Mouse (Mus musculus) large intestine, adult 2 months (tissue): ENCODE results near the gene Efcab5. TPM values are rescaled to one million over a fixed set of nuclear protein-coding genes. Genes with fewer than 3 reads are reported as not detected.

Experiments
- DNase-seq: peaks from one replicate; pipeline ENCODE4 v3.0.0-alpha.2; 2012; ENCODE audit warnings: low read depth, low spot score
- WGBS: fragments of 180-500 bp; shearing (Covaris S2); methylation state at CpG from one replicate; pipeline ENCODE4 v1.1.7; 2018; 5-methylcytosine and 5-hydroxymethylcytosine counted together
- polyA plus RNA-seq: library from polyadenylated mRNA; depleted of rRNA; stranded (reverse); fragments of >200 nt; gene quantifications from 2 replicates; pipeline ENCODE4 v1.2.3, GENCODE M21; 2012; rRNA removed

The Efcab5 gene
- 0.84 and 1.2 TPM in 2 replicates for polyA plus RNA-seq

DNA sequence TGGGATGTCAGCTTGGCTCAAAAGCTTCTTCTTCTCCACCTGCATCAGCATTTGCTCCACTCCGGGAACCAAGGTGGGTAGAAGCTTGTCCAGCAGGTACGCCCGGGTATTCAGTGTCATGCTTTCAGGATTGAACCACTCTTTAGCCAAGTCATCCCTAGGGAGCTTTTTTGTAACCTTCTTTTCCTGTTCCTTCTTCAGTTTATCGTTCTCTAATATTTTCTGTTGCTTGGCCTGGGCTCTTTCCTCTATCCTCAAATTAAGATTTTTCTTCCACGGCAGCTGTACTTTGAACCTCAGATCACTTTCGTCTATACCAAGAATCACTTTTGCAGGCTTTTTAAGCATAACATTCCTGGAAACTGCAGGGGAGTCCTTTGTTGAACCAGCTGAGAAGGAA is at the start of gene Efcab5:
Gene Efcab5, minus strand, starts transcription at position 101 of the 400 bp plus-strand sequence.
- no peak for DNase-seq
- 28% methylated on average over 6 of the region's 6 CpGs for WGBS

- no peak for DNase-seq
- 98% methylated on average over 1 of the region's 1 CpGs for WGBS
These were observed 46.5 kb upstream of the Efcab5 start for GRCm38 (mm10) chr11:77235267-77235666.

DNA sequence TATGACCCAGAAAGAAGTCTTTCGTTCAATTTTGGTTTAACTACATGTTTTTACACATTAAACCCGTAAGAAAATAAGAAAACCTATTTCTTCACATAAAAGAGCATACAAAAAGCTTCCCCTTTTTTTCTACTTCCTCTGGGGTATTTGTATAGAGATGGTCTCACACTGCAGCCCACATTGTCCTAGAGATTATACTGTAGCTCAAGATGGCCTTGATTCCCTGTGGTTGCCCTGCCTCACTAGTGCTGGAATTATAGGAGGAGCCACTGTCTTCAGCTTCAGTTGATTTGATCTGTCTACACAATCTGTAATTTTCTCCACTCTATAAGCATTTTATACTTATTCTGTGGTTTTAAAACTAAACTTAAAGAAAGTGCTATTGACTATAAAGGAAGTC is 42.7 kb upstream of the Efcab5 start:
- no peak for DNase-seq
- 93% methylated on average over 2 of the region's 2 CpGs for WGBS

DNA sequence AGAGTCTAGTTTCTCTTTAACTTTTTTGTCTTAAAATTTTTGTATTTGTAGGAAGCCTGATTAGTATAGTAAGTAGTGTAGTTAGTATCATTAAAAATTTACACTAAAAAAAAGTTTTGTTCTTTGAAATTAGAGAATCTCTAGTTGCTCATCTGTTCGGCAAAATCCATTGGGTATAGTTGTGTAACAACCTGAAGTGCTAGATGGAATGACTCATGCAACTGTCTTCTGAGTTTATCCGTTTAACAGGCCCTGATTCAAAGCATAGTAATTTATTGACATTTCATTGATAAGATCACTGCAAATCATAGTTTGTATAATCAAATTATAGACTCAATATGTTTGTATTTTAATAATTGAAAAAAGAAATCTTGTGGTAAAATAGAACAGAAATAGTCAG is 42.0 kb upstream of the Efcab5 start:
- 60% methylated on average over 2 of the region's 2 CpGs for WGBS
- DNase-seq = no peak

DNA sequence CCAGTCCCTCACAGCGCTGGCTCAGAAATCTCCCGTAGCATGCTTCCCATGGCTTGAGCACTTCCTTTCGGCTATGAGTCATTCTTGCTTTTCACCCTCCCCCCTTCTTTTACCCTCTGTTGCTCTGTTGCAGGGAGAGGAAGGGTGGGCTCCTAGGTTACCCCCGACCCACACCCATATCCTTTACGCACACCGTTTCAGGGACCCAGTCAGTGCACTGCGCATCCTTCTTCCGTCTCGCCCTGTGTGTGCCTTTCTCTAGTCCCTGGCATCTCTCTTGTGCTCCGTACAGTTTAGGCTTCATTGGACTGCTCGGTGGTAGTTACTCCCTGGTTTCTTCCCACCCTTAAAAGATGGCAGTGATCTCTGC is 28.0 kb upstream of the Efcab5 start:
- WGBS = under 1% methylated on average over 11 of the region's 11 CpGs
- DNase-seq = no peak

- no peak for DNase-seq
- under 1% methylated on average over 79 of the region's 82 CpGs for WGBS
These were observed 27.4 kb upstream of the Efcab5 start, which contains the start of gene Ssh2 for GRCm38 (mm10) chr11:77215951-77216760. Gene Ssh2 (plus strand): TSS chr11:77216287.

DNA sequence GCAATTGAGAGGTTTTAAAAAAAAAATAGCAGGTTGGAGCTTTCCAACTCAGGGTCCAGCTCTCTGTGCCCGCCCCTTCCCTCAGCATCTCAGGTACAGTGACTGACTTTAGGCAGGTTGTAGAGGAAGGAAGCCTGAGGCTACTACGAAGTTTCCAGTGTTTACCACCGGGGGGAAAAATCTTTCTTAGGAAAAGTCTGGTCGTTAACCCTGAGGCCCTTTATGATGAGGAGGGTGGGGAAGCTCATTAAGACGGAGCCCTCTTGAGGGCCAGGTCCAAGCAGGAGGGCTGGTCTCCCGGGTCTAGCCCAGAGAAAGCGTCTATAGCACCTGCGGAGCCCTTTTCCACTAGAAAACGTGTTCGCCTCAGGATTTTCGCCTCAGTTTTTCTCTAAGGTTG is 26.7 kb upstream of the Efcab5 start:
- 1% methylated on average over 11 of the region's 11 CpGs for WGBS
- no peak for DNase-seq

GRCm38 (mm10) chr11:77214755-77215154 is 26.0 kb upstream of the Efcab5 start:
- WGBS = 0% methylated on average over 1 of the region's 1 CpGs
- DNase-seq = no peak

DNA sequence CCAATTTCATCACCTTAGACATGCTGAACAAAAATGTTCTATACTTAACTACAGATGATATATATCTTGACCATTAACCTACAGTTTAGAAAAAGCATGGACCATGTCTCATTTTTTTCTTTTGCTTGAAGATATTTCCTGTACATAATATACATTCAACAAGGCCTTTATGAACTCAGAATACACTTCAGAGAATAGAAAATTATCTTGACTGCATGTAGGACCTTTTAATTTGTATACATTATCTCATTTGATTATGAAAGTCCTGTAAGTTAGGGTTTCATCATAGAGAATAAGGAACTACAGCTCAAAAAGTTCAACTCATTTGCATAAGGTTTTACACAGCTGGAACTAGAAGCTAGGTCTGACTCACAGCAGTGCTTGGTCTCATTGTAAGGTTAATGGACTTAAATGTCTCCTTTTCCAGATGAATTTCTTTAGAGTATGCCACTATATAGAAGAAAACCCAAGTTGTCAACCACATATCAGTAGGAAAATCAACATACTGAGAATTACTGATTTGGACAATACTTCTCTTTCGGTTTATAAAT is 25.4 kb upstream of the Efcab5 start:
- DNase-seq = no peak
- WGBS = 40% methylated on average over 1 of the region's 1 CpGs

- WGBS = 36% methylated on average over 1 of the region's 1 CpGs
- DNase-seq = no peak
These were observed 11.9 kb upstream of the Efcab5 start for GRCm38 (mm10) chr11:77200703-77201102.

- no peak for DNase-seq
- 17% methylated on average over 4 of the region's 4 CpGs for WGBS
These were observed 10.9 kb upstream of the Efcab5 start for GRCm38 (mm10) chr11:77199636-77200035.

DNA sequence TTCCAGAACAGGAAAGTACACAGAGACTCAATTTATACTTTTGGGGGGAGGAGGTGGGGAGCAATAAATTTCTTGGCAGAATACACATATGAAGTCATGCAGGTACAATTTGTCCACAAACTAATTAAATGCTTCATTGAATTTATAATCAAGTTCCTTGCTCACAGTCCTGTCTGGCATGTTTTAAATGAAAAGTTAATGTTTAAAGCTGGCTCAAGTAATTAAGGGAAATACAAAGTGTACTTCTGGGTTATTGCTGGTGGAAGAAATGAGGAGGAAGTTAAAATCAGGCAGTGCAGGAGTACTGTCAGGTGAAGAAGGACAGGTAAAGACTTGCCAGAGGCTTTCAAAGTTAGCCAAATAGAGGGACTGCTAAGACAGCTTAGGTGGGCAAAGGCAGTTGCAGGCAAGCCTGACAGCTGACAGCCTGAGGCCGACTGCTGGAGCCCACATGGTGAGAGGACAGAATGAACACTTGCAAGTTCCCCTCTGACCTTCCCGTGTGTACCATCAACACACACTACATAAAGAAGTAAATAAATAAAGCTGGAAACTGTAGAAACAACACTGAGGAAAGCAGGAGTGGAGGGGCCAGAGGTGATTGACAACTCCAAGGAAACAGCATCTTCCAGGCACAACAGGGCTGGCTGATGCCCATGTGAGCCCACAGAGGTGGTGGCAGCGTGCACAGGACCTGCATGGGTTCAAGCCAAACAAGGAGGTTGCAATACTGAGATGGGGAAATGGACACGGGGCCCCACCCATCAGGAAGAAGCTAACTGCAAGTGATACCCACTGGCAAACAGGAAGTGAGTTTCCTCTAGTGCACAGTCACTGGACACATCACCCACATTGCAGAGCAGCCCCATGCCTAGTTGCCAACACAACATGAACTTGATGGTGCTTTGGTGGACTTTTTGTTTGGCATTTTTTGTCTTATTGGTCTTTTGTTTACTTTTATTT is 7.7 kb upstream of the Efcab5 start:
- no peak for DNase-seq

DNA sequence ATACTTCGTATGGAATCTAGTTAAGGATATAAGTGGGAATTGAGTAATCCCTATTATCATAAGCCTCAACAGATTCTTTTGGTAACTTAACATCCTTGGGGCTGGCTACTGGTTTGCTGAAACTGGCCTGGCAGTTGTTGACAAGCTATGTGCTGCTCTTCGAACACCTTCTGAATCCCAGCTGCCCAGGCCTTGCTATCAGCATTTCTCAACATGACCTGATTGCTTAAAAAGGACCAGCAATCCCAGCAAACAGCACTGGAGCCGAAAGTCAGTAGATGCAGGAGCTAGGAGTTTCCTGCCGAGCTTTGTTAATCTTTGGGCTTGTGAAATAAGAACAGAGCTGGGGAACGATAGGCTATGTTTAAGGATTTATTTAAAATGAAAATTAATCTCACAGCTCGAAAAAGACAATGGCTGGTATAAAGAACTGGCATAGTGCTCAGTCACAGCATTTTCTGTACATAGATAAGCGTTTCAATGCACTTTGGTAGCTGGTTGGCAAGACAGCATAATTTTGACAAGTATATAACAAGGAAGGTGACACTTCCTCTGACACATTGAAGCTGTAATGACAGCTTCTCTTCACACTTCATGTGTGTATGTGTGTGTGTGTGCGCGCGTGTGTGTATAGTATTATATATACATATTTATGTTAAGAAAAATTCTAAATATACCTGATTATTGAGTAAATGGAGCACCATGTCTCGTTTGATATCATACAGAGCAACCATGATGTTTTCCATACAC is 6.8 kb upstream of the Efcab5 start:
- WGBS = 45% methylated on average over 11 of the region's 11 CpGs
- DNase-seq = no peak

More for the DNA sequence above, 7.7 kb upstream of the Efcab5 start:
- 14% methylated on average over 4 of the region's 4 CpGs for WGBS

GRCm38 (mm10) chr11:77194762-77195161 is 6.0 kb upstream of the Efcab5 start:
- WGBS = 22% methylated on average over 1 of the region's 1 CpGs
- no peak for DNase-seq

DNA sequence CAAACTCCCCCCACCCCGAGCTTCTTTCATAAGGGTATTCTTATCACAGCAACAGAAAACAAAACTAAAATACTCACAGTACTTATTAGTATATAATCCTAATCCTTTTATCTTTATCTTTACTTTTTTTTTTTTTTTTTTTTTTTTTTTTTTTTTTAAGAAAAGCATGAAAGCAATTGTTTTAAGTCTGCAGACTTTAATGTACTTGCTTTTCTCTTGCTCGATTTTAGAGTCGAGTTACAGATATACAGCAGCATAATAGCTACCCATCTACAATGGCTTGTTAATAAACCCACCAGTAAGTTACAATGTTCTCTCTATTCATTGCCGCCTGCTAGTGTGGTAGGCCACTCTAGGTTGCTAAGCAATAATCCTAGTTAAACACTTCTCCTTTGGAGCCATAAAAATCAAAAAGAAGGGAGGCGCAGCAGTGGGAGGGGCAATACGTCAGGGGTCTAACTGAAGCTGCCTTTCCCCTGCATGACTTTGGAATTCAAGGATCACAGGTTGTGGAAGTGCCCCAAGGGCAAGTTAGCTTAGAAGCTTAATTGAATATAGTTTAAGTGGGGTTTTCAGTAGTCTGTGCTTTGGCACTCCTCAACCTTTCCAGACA is 5.3 kb upstream of the Efcab5 start:
- 20% methylated on average over 6 of the region's 6 CpGs for WGBS
- DNase-seq = no peak

DNA sequence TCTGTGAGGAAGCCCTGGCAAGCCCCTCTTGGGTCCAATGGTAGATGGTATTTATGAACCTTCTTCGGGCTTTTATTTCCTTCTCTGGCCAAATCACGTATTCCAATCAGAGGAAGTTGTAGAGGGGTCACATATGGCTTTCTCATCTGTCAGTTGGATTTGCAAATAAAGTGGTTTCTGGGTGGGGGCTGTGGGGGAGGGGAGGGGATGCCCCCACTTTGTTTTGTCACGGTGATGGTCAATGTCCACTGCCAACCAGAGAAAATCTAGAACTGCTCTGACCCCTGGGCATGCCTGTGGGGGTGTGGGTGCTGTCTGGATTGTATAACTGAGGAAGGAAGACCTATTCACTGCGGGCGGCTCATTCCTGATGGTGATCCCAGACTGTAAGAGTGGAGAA is 4.6 kb upstream of the Efcab5 start:
- 33% methylated on average over 5 of the region's 5 CpGs for WGBS
- no peak for DNase-seq

- 64% methylated on average over 2 of the region's 2 CpGs for WGBS
- DNase-seq = no peak
These were observed 3.8 kb downstream of the Efcab5 start for GRCm38 (mm10) chr11:77184926-77185325.

DNA sequence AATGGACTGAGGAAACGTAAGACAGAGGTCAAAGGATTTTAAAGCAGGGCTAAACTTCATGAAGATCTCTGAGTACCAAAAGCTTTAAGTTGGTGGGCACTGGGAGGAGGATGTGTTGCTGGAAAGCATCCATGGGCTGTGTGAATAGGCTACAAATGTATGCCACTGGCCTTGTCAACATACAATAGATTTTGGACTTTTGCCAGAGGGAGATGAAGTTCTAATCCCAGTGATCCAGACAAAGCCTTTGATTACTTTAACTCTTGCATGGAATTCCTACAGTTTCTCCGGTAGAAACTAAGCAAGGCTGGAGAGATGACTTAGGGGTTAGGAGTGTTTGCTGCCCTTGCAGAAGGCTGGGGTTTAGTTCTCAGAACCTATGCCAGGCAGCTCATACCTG is 6.2 kb downstream of the Efcab5 start:
- WGBS = 13% methylated on average over 2 of the region's 2 CpGs

GRCm38 (mm10) chr11:77182041-77182440 is 6.7 kb downstream of the Efcab5 start:
- 30% methylated on average over 2 of the region's 2 CpGs for WGBS
- DNase-seq = peak; percentile 85

More for the DNA sequence above, 6.2 kb downstream of the Efcab5 start:
- DNase-seq = no peak
